Mouse (Mus musculus) stomach, postnatal 0 days (tissue): Measurements from ENCODE around the gene Aldh1a1.

ENCODE experiments used
- CTCF ChIP-seq: IDR thresholded peaks from 2 replicates; pipeline ENCODE4 v1.5.1; 2016; ENCODE audit warnings: antibody characterized with exemption, low read depth, mild to moderate bottlenecking, moderate library complexity
- EP300 ChIP-seq: optimal IDR thresholded peaks from 2 replicates; pipeline ENCODE3; 2016; ENCODE audit warnings: antibody characterized with exemption

DNA sequence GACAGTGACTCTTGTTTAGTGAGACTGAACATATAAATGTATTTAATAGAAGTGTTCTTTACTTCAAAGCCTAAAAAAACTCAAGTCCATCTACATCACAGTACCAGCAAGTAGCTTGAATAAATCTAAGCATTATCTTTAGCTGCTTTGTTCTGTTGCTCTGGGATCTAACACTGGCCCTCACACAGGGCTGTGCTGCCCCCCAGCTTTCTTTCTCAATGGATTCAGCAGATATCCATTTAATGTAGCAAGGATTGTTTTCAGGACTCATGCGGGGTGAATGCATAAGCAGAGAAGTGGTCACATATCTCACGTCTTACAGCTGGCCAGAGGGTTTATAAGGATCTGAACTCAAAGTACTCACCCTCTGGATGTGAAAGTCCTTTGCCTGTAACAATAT lies 129.9 kb downstream of the Aldh1a1 start:
- TF ChIP-seq CTCF (peak; percentile 30; the same call in 1 of the 2 replicates), EP300 (no peak)
